In the genomic region with DNA sequence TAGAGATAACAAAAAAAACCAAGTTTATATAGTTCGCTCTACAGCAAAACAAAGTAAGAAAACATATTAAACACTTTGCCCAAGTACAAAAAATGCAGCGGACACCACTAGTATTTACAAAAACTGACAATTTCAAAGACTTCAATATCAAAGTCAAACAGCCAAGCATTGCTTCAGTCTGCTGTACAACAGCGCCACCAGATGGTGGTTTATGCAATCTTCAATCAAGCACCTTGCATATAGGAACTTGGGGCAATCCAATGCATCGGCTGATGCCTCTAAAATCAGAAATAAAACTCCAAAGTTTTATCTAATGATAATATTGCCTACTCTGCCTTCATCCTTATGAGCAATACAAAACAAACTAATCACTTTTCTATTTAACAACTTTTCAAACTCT, we compare ENCODE assay signal across 8 mouse cellular contexts. TPM values are rescaled to one million over a fixed set of nuclear protein-coding genes. Genes with fewer than 3 reads are reported as not detected.
DNase-seq lines count a peak whose midpoint lies in the region; ATAC-seq and TF ChIP-seq lines count a peak whose summit lies in the region.

No protein-coding gene starts in this region.

- peaks cover 9% of the 10 kb centered on the region for H3K36me3 ChIP-seq in forebrain, embryonic 13.5 days (ENCODE audit: poor library complexity, severe bottlenecking)
- no peaks in the 10 kb centered on the region for H3K36me3 ChIP-seq in forebrain, embryonic 15.5 days
- no peaks in the 10 kb centered on the region for H3K36me3 ChIP-seq in lung, postnatal 0 days (ENCODE audit: insufficient read depth, low read length)

- TF ChIP-seq CTCF in lung, postnatal 0 days (IDR thresholded peaks at IDR 0.05): peak; percentile 80

- H3K9ac ChIP-seq in forebrain, embryonic 13.5 days: no peak overlapping the region
- H3K9ac ChIP-seq in forebrain, embryonic 15.5 days (replicated peaks): no peak overlapping the region
- no peak overlapping the region for H3K9ac ChIP-seq in lung, postnatal 0 days (replicated peaks; ENCODE audit: low read depth)

- peak; percentile 69 for DNase-seq in 3T3-L1 (ENCODE audit: low read depth, low spot score)
- peak; percentile 77 for DNase-seq in embryo, embryonic 10.5 days (ENCODE audit: low spot score)
- peak; percentile 12 to 65 for DNase-seq in kidney, postnatal 36 days
- peak; percentile 61 for DNase-seq in lung, postnatal 0 days (ENCODE audit: low spot score)
- DNase-seq in spleen, postnatal 4 days (ENCODE audit: low spot score in 2 of 2): peak; percentile 35 to 68

- no peak overlapping the region for H3K4me3 ChIP-seq in forebrain, embryonic 13.5 days
- no peak overlapping the region for H3K4me3 ChIP-seq in forebrain, embryonic 15.5 days
- H3K4me3 ChIP-seq in lung, postnatal 0 days (ENCODE audit: low read depth, low read length): no peak overlapping the region

- WGBS in forebrain, embryonic 13.5 days: 71% methylated on average over 4 of the region's 4 CpGs
- WGBS in forebrain, embryonic 15.5 days: 67% methylated on average over 4 of the region's 4 CpGs
- WGBS in lung, postnatal 0 days: 65% methylated on average over 4 of the region's 4 CpGs

- no peak overlapping the region for H3K4me2 ChIP-seq in forebrain, embryonic 13.5 days
- H3K4me2 ChIP-seq in forebrain, embryonic 15.5 days (replicated peaks): no peak overlapping the region
- H3K4me2 ChIP-seq in lung, postnatal 0 days (replicated peaks; ENCODE audit: low read depth, low read length): no peak overlapping the region

- no peaks in the 10 kb centered on the region for H3K4me1 ChIP-seq in forebrain, embryonic 13.5 days
- no peaks in the 10 kb centered on the region for H3K4me1 ChIP-seq in forebrain, embryonic 15.5 days
- no peaks in the 10 kb centered on the region for H3K4me1 ChIP-seq in lung, postnatal 0 days (ENCODE audit: insufficient read depth, low read depth, low read length)

- TF ChIP-seq EP300 in lung, postnatal 0 days (IDR thresholded peaks at IDR 0.05): no peak

- H3K9me3 ChIP-seq in forebrain, embryonic 13.5 days (replicated peaks): no peaks in the 10 kb centered on the region
- no peaks in the 10 kb centered on the region for H3K9me3 ChIP-seq in forebrain, embryonic 15.5 days
- H3K9me3 ChIP-seq in lung, postnatal 0 days (ENCODE audit: low read length): no peaks in the 10 kb centered on the region

- H3K27me3 ChIP-seq in forebrain, embryonic 13.5 days: no peaks in the 10 kb centered on the region
- no peaks in the 10 kb centered on the region for H3K27me3 ChIP-seq in forebrain, embryonic 15.5 days
- H3K27me3 ChIP-seq in lung, postnatal 0 days (replicated peaks; ENCODE audit: insufficient read depth, low read length): no peaks in the 10 kb centered on the region

- no peak overlapping the region for H3K27ac ChIP-seq in forebrain, embryonic 13.5 days
- no peak overlapping the region for H3K27ac ChIP-seq in forebrain, embryonic 15.5 days (replicated peaks)
- no peak overlapping the region for H3K27ac ChIP-seq in lung, postnatal 0 days (ENCODE audit: low read length)

- 0 out of 2 replicates have a peak, but pooled peaks have one; percentile 51 for ATAC-seq in forebrain, embryonic 13.5 days
- no peak for ATAC-seq in forebrain, embryonic 15.5 days (replicated peaks)
- peak; percentile 71 for ATAC-seq in activated CD4-positive, CD25-positive, alpha-beta regulatory T cell, adult 4 months
- no peak for ATAC-seq in lung, postnatal 0 days

RNA-seq across cellular contexts. Expression of a gene that starts 38.7 kb away (rescaled TPM):
- polyA plus RNA-seq in forebrain, embryonic 13.5 days (2015; fragmentation: Nextera tagmentation; extraction: Ambion mirVana): 0.93 TPM in 1 of 2 replicates, not detected in the other
- polyA plus RNA-seq in forebrain, embryonic 15.5 days (2015; fragmentation: Nextera tagmentation; extraction: Ambion mirVana): 0.41 TPM in 1 of 2 replicates, not detected in the other
- polyA plus RNA-seq in activated CD4-positive, CD25-positive, alpha-beta regulatory T cell, adult 4 months (2017; shearing (Covaris generic)): not detected
- polyA plus RNA-seq in lung, postnatal 0 days (2015; fragmentation: Nextera tagmentation; extraction: Ambion mirVana): 0.70 and 1.3 TPM in 2 replicates

RNA-seq across cellular contexts. Expression of a gene that starts 39.0 kb away (rescaled TPM):
- 27.3 and 27.7 TPM in 2 replicates for polyA plus RNA-seq in forebrain, embryonic 13.5 days (2015; fragmentation: Nextera tagmentation; extraction: Ambion mirVana)
- 20.9 and 25.5 TPM in 2 replicates for polyA plus RNA-seq in forebrain, embryonic 15.5 days (2015; fragmentation: Nextera tagmentation; extraction: Ambion mirVana)
- polyA plus RNA-seq in activated CD4-positive, CD25-positive, alpha-beta regulatory T cell, adult 4 months (2017; shearing (Covaris generic)): 1 to 10 TPM; 3.8 to 5.1 TPM
- polyA plus RNA-seq in lung, postnatal 0 days (2015; fragmentation: Nextera tagmentation; extraction: Ambion mirVana): 10.6 and 12.9 TPM in 2 replicates

Comparison
In these comparisons a context has a peak if more than half of its experiments do, and no peak if none do; other contexts are left out.
1. ATAC-seq: peak in forebrain, embryonic 13.5 days (single experiment) and activated CD4-positive, CD25-positive, alpha-beta regulatory T cell, adult 4 months (single experiment); none in forebrain, embryonic 15.5 days (single experiment) and lung, postnatal 0 days (single experiment).
2. Peak in every context shown above with its lines, with median percentiles within 50 percentile points of each other: DNase-seq.